Mouse (Mus musculus) liver, embryonic 11.5 days (tissue): ENCODE data around the gene Gcnt7. TPM values are rescaled to one million over a fixed set of nuclear protein-coding genes. Genes with fewer than 3 reads are reported as not detected.

Experiments used
- ATAC-seq: fragments of 200-750 bp; cut with Nextera tagmentation; replicated peaks from 2 replicates; pipeline ENCODE4 v1.8.0; 2017; ENCODE audit warnings: moderate number of reproducible peaks, mild to moderate bottlenecking, moderate TSS enrichment, moderate library complexity; ENCODE audit not compliant: low FRiP score
- DNase-seq: peaks from one replicate; pipeline ENCODE4 v3.0.0-alpha.2; 2017; ENCODE audit warnings: low spot score
- H3K27ac ChIP-seq: fragments of 300-500 bp; sonication (generic); 2 replicates; pipeline ENCODE4 v1.5.1; 2014; ENCODE audit warnings: mild to moderate bottlenecking, low read depth, low read length, control low read depth
- H3K27me3 ChIP-seq: fragments of 300-500 bp; sonication (generic); replicated peaks from 2 replicates; pipeline ENCODE4 v1.6.1; 2014; ENCODE audit warnings: low read length, mixed read lengths; ENCODE audit not compliant: control insufficient read depth, insufficient read depth
- H3K36me3 ChIP-seq: fragments of 300-500 bp; sonication (generic); 2 replicates; pipeline ENCODE4 v1.6.1; 2014; ENCODE audit warnings: mild to moderate bottlenecking, low read length, moderate library complexity, mixed read lengths; ENCODE audit not compliant: control insufficient read depth, insufficient read depth
- H3K4me1 ChIP-seq: fragments of 300-500 bp; sonication (generic); replicated peaks from 2 replicates; pipeline ENCODE4 v1.6.1; 2014; ENCODE audit warnings: low read length, mixed read lengths; ENCODE audit not compliant: control insufficient read depth, insufficient read depth
- H3K4me2 ChIP-seq: fragments of 300-500 bp; sonication (generic); 2 replicates; pipeline ENCODE4 v1.6.1; 2014; ENCODE audit warnings: mild to moderate bottlenecking, control low read depth, moderate library complexity
- H3K4me3 ChIP-seq: fragments of 300-500 bp; sonication (generic); 2 replicates; pipeline ENCODE4 v1.5.1; 2014; ENCODE audit warnings: low read depth, low read length, control low read depth
- H3K9ac ChIP-seq: fragments of 300-500 bp; sonication (generic); 2 replicates; pipeline ENCODE4 v1.6.1; 2014; ENCODE audit warnings: low read depth, low read length, control low read depth
- H3K9me3 ChIP-seq: fragments of 300-500 bp; sonication (generic); 2 replicates; pipeline ENCODE4 v1.6.1; 2016; ENCODE audit warnings: low read length, inconsistent platforms, mixed read lengths; ENCODE audit not compliant: control insufficient read depth
- WGBS: fragments of 180-500 bp; shearing (Covaris S2); extraction: QIAGEN DNeasy Blood & Tissue Kit; methylation state at CpG from one replicate; pipeline ENCODE4 v1.1.7; 2014; 5-methylcytosine and 5-hydroxymethylcytosine counted together
- polyA plus RNA-seq: library from polyadenylated mRNA; unstranded; fragments of >200 nt; fragmentation: Nextera tagmentation; extraction: Ambion mirVana; gene quantifications from 2 replicates; pipeline ENCODE4 v1.2.1, GENCODE M21; 2014

Gcnt7 gene
- polyA plus RNA-seq, 1 experiment from 2014 or later = 1.2 TPM

- no peak for DNase-seq
- H3K36me3 ChIP-seq = no peaks in the 10 kb centered on the region
- H3K9ac ChIP-seq = no peak overlapping the region
- no peaks in the 10 kb centered on the region for H3K27me3 ChIP-seq
- no peak overlapping the region for H3K4me3 ChIP-seq
- no peak for ATAC-seq
- no peak overlapping the region for H3K27ac ChIP-seq
- 68% methylated on average over 2 of the region's 2 CpGs for WGBS
- no peak overlapping the region for H3K4me2 ChIP-seq
- 0 out of 2 replicates have a peak, but pooled peaks cover 1% of the 10 kb centered on the region for H3K4me1 ChIP-seq
- no peaks in the 10 kb centered on the region for H3K9me3 ChIP-seq
Observed at GRCm38 (mm10) chr2:172407499-172407898, 50.9 kb downstream of the Gcnt7 start.

- Histone ChIP-seq H3K9me3 (no peaks in the 10 kb centered on the region), H3K36me3 (no peaks in the 10 kb centered on the region), H3K4me3 (no peak overlapping the region), H3K4me1 (no peaks in the 10 kb centered on the region), H3K27ac (no peak overlapping the region), H3K9ac (no peak overlapping the region), H3K4me2 (no peak overlapping the region), H3K27me3 (no peaks in the 10 kb centered on the region)
- no peak for ATAC-seq
- DNase-seq = no peak
- WGBS = 59% methylated on average over 4 of the region's 4 CpGs
Observed at GRCm38 (mm10) chr2:172406173-172406572, 52.2 kb downstream of the Gcnt7 start.

- H3K9ac ChIP-seq = no peak overlapping the region
- no peak for ATAC-seq
Observed at GRCm38 (mm10) chr2:172405011-172405410, 53.4 kb downstream of the Gcnt7 start.

GRCm38 (mm10) chr2:172404239-172404638 is 54.2 kb downstream of the Gcnt7 start:
- H3K4me1 ChIP-seq = no peaks in the 10 kb centered on the region
- no peaks in the 10 kb centered on the region for H3K9me3 ChIP-seq
- 52% methylated on average over 7 of the region's 7 CpGs for WGBS
- no peak overlapping the region for H3K27ac ChIP-seq
- H3K9ac ChIP-seq = no peak overlapping the region
- H3K27me3 ChIP-seq = no peaks in the 10 kb centered on the region
- no peaks in the 10 kb centered on the region for H3K36me3 ChIP-seq
- DNase-seq (no peak), ATAC-seq (no peak)
- no peak overlapping the region for H3K4me3 ChIP-seq
- no peak overlapping the region for H3K4me2 ChIP-seq

More at GRCm38 (mm10) chr2:172405011-172405410, 53.4 kb downstream of the Gcnt7 start:
- no peak for DNase-seq
- H3K4me2 ChIP-seq = no peak overlapping the region
- 49% methylated on average over 3 of the region's 3 CpGs for WGBS
- no peaks in the 10 kb centered on the region for H3K4me1 ChIP-seq
- H3K27ac ChIP-seq = no peak overlapping the region
- no peaks in the 10 kb centered on the region for H3K27me3 ChIP-seq
- no peaks in the 10 kb centered on the region for H3K9me3 ChIP-seq
- no peak overlapping the region for H3K4me3 ChIP-seq
- H3K36me3 ChIP-seq = no peaks in the 10 kb centered on the region

GRCm38 (mm10) chr2:172401116-172401825 is 57.1 kb downstream of the Gcnt7 start:
- Histone ChIP-seq H3K27ac (peak overlapping the region; percentile 23; the same call in 1 of the 2 replicates), H3K9me3 (no peaks in the 10 kb centered on the region), H3K36me3 (no peaks in the 10 kb centered on the region), H3K4me2 (no peak overlapping the region; the same call in 1 of the 2 replicates), H3K9ac (no peak overlapping the region), H3K4me1 (no peaks in the 10 kb centered on the region), H3K27me3 (no peaks in the 10 kb centered on the region), H3K4me3 (no peak overlapping the region)
- ATAC-seq (peak; percentile 40; the same call in 1 of the 2 replicates), DNase-seq (no peak)
- WGBS = 52% methylated on average over 13 of the region's 13 CpGs

Other genes with a start within 250 kb of the Gcnt7 start
- 0.06 and 0.08 TPM in 2 replicates for gene Mc3r, start 210.1 kb downstream of the Gcnt7 start, polyA plus RNA-seq
- gene Fam210b, start 113.0 kb downstream of the Gcnt7 start, polyA plus RNA-seq = 56.2 and 63.7 TPM in 2 replicates
- gene Aurka, start 88.1 kb downstream of the Gcnt7 start, polyA plus RNA-seq = 190 and 215 TPM in 2 replicates
- gene Cstf1, start 87.9 kb downstream of the Gcnt7 start, polyA plus RNA-seq = 50.5 and 57.8 TPM in 2 replicates
- gene Cass4, start 64.8 kb downstream of the Gcnt7 start, polyA plus RNA-seq = 1.1 and 1.5 TPM in 2 replicates
- gene Rtf2, start 18.0 kb downstream of the Gcnt7 start, polyA plus RNA-seq = 73.1 and 78.7 TPM in 2 replicates
- gene Fam209, start 13.9 kb upstream of the Gcnt7 start, polyA plus RNA-seq = 0.43 and 0.74 TPM in 2 replicates
- 0.30 and 0.33 TPM in 2 replicates for gene Tfap2c, start 91.0 kb upstream of the Gcnt7 start, polyA plus RNA-seq